Mouse (Mus musculus): Measurements from ENCODE around the gene Adamtsl5. TPM values are rescaled to one million over a fixed set of nuclear protein-coding genes. Genes with fewer than 3 reads are reported as not detected.
A peak's percentile ranks its signal among the peaks of the same experiment; 100 is the strongest.

Gene Adamtsl5
- polyA plus RNA-seq, 1 experiment, result 22.9 TPM

DNA sequence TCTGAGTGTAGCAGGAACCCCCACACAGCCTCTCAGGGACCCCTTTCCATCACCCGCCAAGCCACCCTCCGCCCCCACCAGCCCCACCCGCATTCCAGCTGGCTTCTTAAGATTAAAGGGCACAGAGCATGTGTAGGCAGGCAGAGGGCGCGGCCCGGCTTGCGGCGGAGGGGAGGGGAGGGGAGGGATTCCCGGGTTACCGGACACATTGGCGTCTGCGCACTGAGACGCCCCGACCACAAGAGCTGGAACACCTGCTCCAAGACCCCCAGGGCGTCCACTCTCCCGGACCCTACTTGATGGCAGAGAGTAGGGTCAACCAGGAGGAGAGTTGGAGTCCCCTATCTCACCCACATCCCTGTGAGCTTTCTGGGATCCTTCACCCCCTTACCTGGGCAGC lies 3.1 kb downstream of the Adamtsl5 start:
- no peak overlapping the region for H3K27ac ChIP-seq (ENCODE audit: insufficient read depth, low read length)
- H3K4me1 ChIP-seq (ENCODE audit: control insufficient read depth, insufficient read depth, low read length), result peaks cover 9% of the 10 kb centered on the region; the same call in 1 of the 2 replicates
- TF ChIP-seq CTCF (IDR thresholded peaks at IDR 0.05; ENCODE audit: borderline replicate concordance, insufficient read depth, low read length) (no peak), POLR2A (IDR thresholded peaks at IDR 0.05; ENCODE audit: low read depth, low read length) (no peak)
- no peak overlapping the region for H3K4me3 ChIP-seq (ENCODE audit: insufficient read depth, low read length)

DNA sequence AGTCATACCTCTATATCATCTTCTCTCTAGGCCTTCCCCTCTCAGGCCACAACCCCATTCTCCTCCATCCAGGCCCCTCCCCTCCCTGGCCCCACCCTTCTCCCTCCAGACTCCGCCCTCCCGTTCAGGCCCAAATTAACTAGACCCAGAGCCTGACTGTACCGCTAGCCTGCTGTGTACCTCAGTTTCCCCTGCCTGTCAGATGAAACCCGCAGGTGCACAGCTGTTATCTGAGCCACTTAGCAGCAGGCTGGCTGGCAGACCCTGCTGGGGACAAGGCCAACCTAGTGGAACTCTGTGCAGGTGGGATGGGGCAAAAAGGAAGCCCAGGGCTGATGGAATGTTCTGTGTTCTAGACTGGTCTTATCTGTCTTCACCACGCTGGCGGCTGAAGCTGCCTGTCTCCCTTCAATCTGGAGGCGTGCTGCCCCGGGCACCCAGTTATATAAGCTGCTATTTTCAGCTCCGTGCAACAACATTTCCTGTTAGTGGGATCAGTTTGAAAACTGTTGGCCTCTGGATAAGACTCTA lies 4.0 kb downstream of the Adamtsl5 start:
- TF ChIP-seq POLR2A (IDR thresholded peaks at IDR 0.05; ENCODE audit: low read depth, low read length) (no peak), CTCF (IDR thresholded peaks at IDR 0.05; ENCODE audit: borderline replicate concordance, insufficient read depth, low read length) (no peak)
- Histone ChIP-seq H3K4me3 (ENCODE audit: insufficient read depth, low read length) (no peak overlapping the region), H3K27ac (ENCODE audit: insufficient read depth, low read length) (no peak overlapping the region), H3K4me1 (ENCODE audit: control insufficient read depth, insufficient read depth, low read length) (peaks cover 9% of the 10 kb centered on the region; the same call in 1 of the 2 replicates)

DNA sequence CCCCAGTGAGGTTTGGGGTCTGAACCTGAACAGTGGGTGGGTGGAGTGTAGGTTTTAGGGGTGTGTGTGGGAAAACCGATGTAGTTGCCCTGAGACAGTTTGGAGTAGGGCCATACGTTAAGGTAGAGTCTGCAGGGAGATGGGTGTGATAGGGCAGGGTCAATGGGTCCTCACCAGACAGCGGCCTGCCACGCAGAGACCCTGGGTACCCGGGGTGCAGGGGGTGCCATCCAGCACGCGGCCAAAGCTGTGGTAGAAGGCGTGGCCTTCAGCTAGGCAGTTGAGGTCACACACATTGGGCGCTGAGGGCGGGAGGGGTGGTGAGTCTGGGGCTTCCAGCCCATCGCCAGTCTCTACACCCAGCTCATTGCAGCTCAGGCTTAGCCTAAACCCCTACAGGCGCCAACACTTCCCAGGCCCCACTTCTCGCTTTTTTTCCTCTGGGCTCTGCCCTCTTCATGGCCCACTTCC lies 4.8 kb downstream of the Adamtsl5 start:
- Histone ChIP-seq H3K27ac (ENCODE audit: insufficient read depth, low read length) (no peak overlapping the region), H3K4me1 (ENCODE audit: control insufficient read depth, insufficient read depth, low read length) (peaks cover 9% of the 10 kb centered on the region; the same call in 1 of the 2 replicates), H3K4me3 (ENCODE audit: insufficient read depth, low read length) (no peak overlapping the region)
- TF ChIP-seq CTCF (IDR thresholded peaks at IDR 0.05; ENCODE audit: borderline replicate concordance, insufficient read depth, low read length), result no peak
- TF ChIP-seq POLR2A (IDR thresholded peaks at IDR 0.05; ENCODE audit: low read depth, low read length), result no peak

DNA sequence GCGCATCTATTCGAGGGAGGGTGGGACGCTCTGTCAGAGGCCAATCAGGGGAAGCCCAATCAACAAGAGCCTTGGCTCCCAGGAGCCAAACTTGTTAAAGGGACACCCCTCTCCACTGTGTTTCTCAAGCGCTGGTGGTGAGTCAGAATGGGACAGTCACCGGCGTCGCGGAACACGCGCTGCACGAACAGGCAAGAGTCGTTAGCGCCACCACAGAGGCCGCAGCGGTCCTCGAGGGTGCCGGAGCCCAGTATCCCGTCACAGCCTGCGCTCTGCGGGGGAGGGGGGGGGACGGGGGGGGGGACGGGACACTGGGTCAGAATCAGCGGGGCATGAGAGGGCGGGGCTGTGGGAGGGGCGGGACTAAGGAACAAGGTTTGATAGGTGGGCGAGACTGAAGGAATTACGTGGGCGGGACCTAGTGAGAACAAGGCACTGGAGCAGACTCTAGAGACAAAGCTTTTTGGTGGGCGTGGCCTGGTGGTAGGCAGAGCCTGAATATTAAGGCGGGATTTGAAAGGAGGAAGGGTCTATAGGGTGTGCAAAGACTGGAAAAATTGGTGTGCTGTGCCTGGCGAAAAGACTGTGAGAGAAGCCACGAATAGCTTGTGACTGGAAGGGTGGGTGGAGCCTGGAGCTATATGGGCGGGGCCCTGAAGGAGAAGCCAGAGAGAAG lies 5.3 kb downstream of the Adamtsl5 start:
- H3K4me3 ChIP-seq (ENCODE audit: insufficient read depth, low read length), result no peak overlapping the region
- no peak overlapping the region for H3K27ac ChIP-seq (ENCODE audit: insufficient read depth, low read length)
- peaks cover 9% of the 10 kb centered on the region; the same call in 1 of the 2 replicates for H3K4me1 ChIP-seq (ENCODE audit: control insufficient read depth, insufficient read depth, low read length)
- no peak for TF ChIP-seq POLR2A (IDR thresholded peaks at IDR 0.05; ENCODE audit: low read depth, low read length)
- TF ChIP-seq CTCF (IDR thresholded peaks at IDR 0.05; ENCODE audit: borderline replicate concordance, insufficient read depth, low read length), result no peak

DNA sequence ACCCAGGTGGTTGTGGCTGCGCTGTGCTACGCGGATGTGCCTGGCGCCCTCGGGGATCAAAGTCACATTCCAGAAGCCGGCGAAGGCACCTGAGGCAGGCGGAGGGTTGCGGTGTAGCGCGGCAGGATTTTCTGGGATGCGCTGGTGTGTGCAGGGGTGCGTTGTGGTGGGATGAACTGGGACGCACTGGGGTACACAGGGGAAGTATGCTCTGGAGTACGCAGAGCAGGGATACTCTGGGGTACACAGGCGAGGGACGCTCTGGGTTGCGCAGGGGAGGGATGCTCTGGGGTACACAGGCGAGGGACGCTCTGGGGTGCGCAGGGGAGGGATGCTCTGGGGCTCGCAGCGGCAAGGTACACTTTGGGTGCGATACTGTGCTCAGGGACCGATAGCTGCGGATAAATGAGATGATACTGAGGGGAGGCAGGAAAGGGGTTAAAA lies 5.9 kb downstream of the Adamtsl5 start:
- H3K4me3 ChIP-seq (ENCODE audit: insufficient read depth, low read length), result no peak overlapping the region
- no peak for TF ChIP-seq POLR2A (IDR thresholded peaks at IDR 0.05; ENCODE audit: low read depth, low read length)
- no peak for TF ChIP-seq CTCF (IDR thresholded peaks at IDR 0.05; ENCODE audit: borderline replicate concordance, insufficient read depth, low read length)

DNA sequence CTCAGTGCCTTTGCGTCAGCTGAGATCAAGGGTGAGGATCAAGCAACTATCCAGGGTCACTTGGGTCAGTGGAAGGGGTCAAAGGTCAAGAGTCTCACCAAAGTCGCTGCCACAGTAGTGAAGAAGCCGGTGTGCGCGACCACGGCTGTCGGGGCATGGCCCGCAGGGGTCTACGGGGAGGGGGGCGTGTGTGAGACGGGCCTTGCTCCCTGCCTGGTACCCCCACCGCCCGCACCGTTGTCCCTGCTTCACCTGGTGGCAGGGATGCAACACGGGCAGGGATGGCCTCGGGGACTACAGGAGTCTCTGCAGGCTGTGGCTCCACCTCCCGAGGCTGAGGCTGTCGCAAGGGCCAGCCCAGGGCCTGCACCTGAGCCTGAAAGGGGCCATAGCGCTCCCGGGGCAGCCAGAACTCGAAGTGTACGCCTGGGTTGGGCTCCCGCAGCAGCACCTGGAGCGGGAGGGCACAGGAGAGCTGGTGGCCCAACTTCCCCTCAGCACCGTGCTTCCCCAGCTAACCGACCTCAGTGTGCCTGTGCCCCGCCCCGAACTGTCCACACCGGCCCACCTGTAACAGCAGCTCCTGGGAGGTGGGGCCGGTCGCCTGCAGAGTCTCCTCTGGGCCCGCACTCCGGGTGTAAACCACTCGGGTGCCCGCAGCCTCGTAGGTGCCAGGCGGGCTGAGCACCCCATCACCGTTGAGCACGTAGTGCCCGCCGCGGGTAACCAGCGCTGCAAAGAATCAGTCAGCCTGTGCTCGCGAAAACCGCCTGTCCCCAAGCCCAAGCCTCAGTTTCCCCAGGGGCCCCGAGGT lies 6.5 kb downstream of the Adamtsl5 start:
- no peak overlapping the region for H3K27ac ChIP-seq (ENCODE audit: insufficient read depth, low read length)
- peaks cover 9% of the 10 kb centered on the region; the same call in 1 of the 2 replicates for H3K4me1 ChIP-seq (ENCODE audit: control insufficient read depth, insufficient read depth, low read length)
- TF ChIP-seq POLR2A (IDR thresholded peaks at IDR 0.05; ENCODE audit: low read depth, low read length) (0 out of 2 replicates have a peak, but pooled peaks have one; percentile 20), CTCF (IDR thresholded peaks at IDR 0.05; ENCODE audit: borderline replicate concordance, insufficient read depth, low read length) (no peak)
- no peak overlapping the region for H3K4me3 ChIP-seq (ENCODE audit: insufficient read depth, low read length)

More for the DNA sequence above, 5.9 kb downstream of the Adamtsl5 start:
- no peak overlapping the region for H3K27ac ChIP-seq (ENCODE audit: insufficient read depth, low read length)
- H3K4me1 ChIP-seq (ENCODE audit: control insufficient read depth, insufficient read depth, low read length), result peaks cover 9% of the 10 kb centered on the region; the same call in 1 of the 2 replicates

DNA sequence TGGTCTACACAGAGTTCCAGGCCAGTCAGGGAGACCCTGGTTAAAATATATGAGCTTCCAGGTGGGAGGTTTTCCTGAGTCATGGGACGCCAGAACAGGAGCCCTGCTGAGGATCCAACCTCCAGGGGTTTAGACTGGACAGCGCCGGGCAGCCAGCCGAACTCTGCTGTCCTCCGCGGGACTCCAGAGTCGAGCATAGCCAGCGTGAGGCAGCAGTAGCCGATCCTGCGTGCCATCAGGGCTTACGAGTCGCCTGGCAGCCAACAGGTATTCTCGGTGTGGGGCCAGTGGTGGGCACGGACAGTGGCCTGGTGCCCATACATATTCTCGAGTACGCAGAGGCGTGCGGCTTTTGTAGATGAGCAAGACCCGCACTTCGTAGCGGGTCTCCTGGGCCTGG lies 7.2 kb downstream of the Adamtsl5 start:
- Histone ChIP-seq H3K4me3 (ENCODE audit: insufficient read depth, low read length) (no peak overlapping the region), H3K4me1 (ENCODE audit: control insufficient read depth, insufficient read depth, low read length) (peaks cover 9% of the 10 kb centered on the region; the same call in 1 of the 2 replicates), H3K27ac (ENCODE audit: insufficient read depth, low read length) (no peak overlapping the region)
- TF ChIP-seq CTCF (IDR thresholded peaks at IDR 0.05; ENCODE audit: borderline replicate concordance, insufficient read depth, low read length), result no peak
- TF ChIP-seq POLR2A (IDR thresholded peaks at IDR 0.05; ENCODE audit: low read depth, low read length), result no peak

DNA sequence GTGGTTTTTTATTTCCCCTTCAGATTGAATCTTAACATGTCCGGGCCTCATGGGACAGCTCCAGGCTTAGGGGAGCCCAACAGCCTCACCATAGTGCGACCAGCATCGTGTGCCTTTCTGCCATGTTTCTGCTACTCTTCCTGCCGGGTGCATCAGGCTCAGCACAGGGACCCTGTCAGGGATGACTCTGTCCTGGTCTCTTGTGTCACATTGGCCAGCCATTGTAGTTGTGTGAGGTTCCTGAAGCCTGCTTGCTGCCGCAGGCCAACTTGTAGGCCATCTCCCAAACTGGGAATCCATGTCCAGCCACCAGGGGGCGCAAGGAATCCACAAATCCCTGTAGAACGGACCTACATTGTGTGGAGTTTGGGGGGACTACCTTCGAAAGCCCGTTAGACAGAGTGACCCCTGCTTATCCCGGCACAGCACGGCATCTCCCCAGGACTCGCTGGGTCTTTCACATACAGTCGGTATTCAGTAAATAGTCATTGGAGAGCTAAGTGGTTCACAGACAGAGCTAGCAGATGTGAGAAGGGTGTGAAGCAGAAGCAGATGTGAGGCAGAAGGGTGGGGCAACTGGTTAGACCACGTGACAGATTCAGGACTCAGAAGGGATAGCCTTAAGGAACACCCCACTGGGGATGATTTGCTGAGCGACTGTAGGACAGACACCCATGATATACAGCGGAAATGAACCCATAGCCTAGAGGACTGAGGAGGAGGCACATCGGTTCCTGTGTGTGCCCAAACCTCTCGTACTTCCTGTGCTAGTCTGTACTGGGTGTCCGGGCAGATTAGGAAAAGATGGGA lies 8.1 kb downstream of the Adamtsl5 start:
- Histone ChIP-seq H3K27ac (ENCODE audit: insufficient read depth, low read length) (no peak overlapping the region), H3K4me1 (ENCODE audit: control insufficient read depth, insufficient read depth, low read length) (peaks cover 5% of the 10 kb centered on the region; the same call in 1 of the 2 replicates), H3K4me3 (ENCODE audit: insufficient read depth, low read length) (no peak overlapping the region)
- TF ChIP-seq CTCF (IDR thresholded peaks at IDR 0.05; ENCODE audit: borderline replicate concordance, insufficient read depth, low read length) (peak; percentile 73), POLR2A (IDR thresholded peaks at IDR 0.05; ENCODE audit: low read depth, low read length) (peak; percentile 31)

DNA sequence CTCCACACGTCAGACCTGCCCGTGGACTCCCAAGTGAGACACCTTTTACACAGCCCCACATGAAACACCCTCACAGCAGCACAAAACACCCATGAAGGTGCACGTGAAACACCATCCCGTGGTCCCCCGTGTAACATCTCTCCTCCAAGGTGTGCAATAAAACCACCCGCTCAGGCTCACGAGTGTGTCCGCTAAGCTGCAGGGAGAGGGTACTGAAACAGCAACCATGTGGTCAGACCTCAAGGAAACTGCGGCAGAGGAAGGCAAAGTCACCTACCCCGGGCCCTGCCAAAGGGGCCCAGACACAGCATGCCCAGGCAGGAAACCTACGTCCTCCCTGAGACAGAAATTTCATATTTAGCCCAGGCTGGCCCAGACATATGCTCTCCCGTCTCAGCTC lies 11.9 kb downstream of the Adamtsl5 start:
- no peak for TF ChIP-seq POLR2A (IDR thresholded peaks at IDR 0.05; ENCODE audit: low read depth, low read length)
- TF ChIP-seq CTCF (IDR thresholded peaks at IDR 0.05; ENCODE audit: borderline replicate concordance, insufficient read depth, low read length), result no peak
- Histone ChIP-seq H3K4me1 (ENCODE audit: control insufficient read depth, insufficient read depth, low read length) (peaks cover 5% of the 10 kb centered on the region; the same call in 1 of the 2 replicates), H3K4me3 (ENCODE audit: insufficient read depth, low read length) (no peak overlapping the region), H3K27ac (ENCODE audit: insufficient read depth, low read length) (no peak overlapping the region)

Measured in embryonic fibroblast, embryonic 13.5 days (primary cell).